ENCODE assay signal across 9 mouse cellular contexts in the genomic region with DNA sequence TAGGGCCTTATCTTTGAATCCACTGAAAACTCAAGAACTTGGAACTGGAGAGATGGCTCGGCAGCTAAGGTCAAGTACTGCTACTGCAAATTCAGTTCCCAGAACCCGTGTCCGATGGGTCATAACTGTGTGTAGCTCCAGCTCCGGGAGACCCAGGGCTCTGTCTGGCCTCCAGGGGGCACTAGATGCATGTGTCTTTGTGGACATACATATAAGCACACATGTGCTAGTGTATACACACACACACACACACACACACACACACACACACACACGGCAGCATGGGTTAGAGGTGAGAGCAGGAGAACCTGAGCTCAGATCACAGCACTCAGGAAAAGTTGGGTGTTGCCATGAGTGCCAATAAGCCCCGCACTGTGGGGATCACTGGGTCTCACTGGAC. TPM values are rescaled to one million over a fixed set of nuclear protein-coding genes. Genes with fewer than 3 reads are reported as not detected.
A peak's percentile ranks its signal among the peaks of the same experiment; 100 is the strongest.
DNase-seq lines count a peak whose midpoint lies in the region; ATAC-seq and TF ChIP-seq lines count a peak whose summit lies in the region.
"Had no signal": no experiment of that assay in that cellular context is flagged by ENCODE, and none has a peak within 500 bp of the region (broad histone marks: within the 10 kb centered on the region; RNA-seq: fewer than 3 reads in every experiment).

No protein-coding gene starts in this region.

- H3K36me3 ChIP-seq in kidney, embryonic 16.5 days (ENCODE audit: insufficient read depth, low read length): no peaks in the 10 kb centered on the region
- H3K36me3 ChIP-seq in stomach, postnatal 0 days (ENCODE audit: control insufficient read depth, insufficient read depth, low read length): no peaks in the 10 kb centered on the region

- no peaks in the 10 kb centered on the region for H3K4me1 ChIP-seq in kidney, embryonic 16.5 days (ENCODE audit: insufficient read depth, low read length)
- no peaks in the 10 kb centered on the region for H3K4me1 ChIP-seq in stomach, postnatal 0 days (replicated peaks; ENCODE audit: control insufficient read depth, insufficient read depth)

- TF ChIP-seq EP300 in stomach, postnatal 0 days (optimal IDR thresholded peaks at IDR 0.05): no peak

- H3K4me3 ChIP-seq in kidney, embryonic 16.5 days (ENCODE audit: low read length): no peak overlapping the region
- H3K4me3 ChIP-seq in stomach, postnatal 0 days (ENCODE audit: low read depth, low read length): no peak overlapping the region

- H3K27ac ChIP-seq in kidney, embryonic 16.5 days (ENCODE audit: low read length): no peak overlapping the region
- H3K27ac ChIP-seq in stomach, postnatal 0 days (replicated peaks): no peak overlapping the region

- no peaks in the 10 kb centered on the region for H3K9me3 ChIP-seq in kidney, embryonic 16.5 days (ENCODE audit: low read length)
- H3K9me3 ChIP-seq in stomach, postnatal 0 days (ENCODE audit: control insufficient read depth, low read length): no peaks in the 10 kb centered on the region

- no peak overlapping the region for H3K4me2 ChIP-seq in kidney, embryonic 16.5 days (replicated peaks; ENCODE audit: low read depth, low read length)
- no peak overlapping the region for H3K4me2 ChIP-seq in stomach, postnatal 0 days (replicated peaks; ENCODE audit: low read depth)

- TF ChIP-seq CTCF in stomach, postnatal 0 days (IDR thresholded peaks at IDR 0.05; ENCODE audit: low read depth): peak; percentile 57

- intact Hi-C loops in heart, postnatal 25 days (cut with DNase I): loop anchor here (2.0 kb wide), 1 partner anchor 271 kb away; no protein-coding TSS in a partner anchor

- H3K9ac ChIP-seq in kidney, embryonic 16.5 days (replicated peaks; ENCODE audit: low read length): no peak overlapping the region
- H3K9ac ChIP-seq in stomach, postnatal 0 days (ENCODE audit: low read length): no peak overlapping the region

- DNase-seq in heart, adult 8-10 months (ENCODE audit: low spot score): peak; percentile 11
- no peak for DNase-seq in heart, postnatal 25 days (ENCODE audit: low spot score)
- DNase-seq in A20 (ENCODE audit: low read depth, low spot score): peak; percentile 1
- DNase-seq in adrenal gland, postnatal 10 days: peak; percentile 65
- DNase-seq in stomach, postnatal 0 days (ENCODE audit: low spot score): peak; percentile 42
- DNase-seq in right cerebral cortex, adult 2 months (ENCODE audit: low spot score in 2 of 2): no peak
- DNase-seq in spleen, postnatal 10 days (ENCODE audit: low spot score in 2 of 2): no peak

- 87% methylated on average over 6 of the region's 6 CpGs for WGBS in kidney, embryonic 16.5 days
- 83% methylated on average over 6 of the region's 6 CpGs for WGBS in stomach, postnatal 0 days

- no peaks in the 10 kb centered on the region for H3K27me3 ChIP-seq in kidney, embryonic 16.5 days (ENCODE audit: insufficient read depth, low read length)
- no peaks in the 10 kb centered on the region for H3K27me3 ChIP-seq in stomach, postnatal 0 days (ENCODE audit: control insufficient read depth, insufficient read depth, low read length)

- ATAC-seq in kidney, embryonic 16.5 days (ENCODE audit: low FRiP score, low TSS enrichment): 0 out of 2 replicates have a peak, but pooled peaks have one; percentile 27
- ATAC-seq in stomach, postnatal 0 days (ENCODE audit: low FRiP score, low TSS enrichment): peak; percentile 40; the same call in 1 of the 2 replicates

RNA-seq across cellular contexts. Expression of a gene that starts 19.2 kb away (rescaled TPM):
- 1 to 10 TPM; 2.4 to 6.7 (median 3.9) TPM for total RNA-seq in heart, adult 8-10 months (2022)
- 1 to 10 TPM; 3.1 to 5.0 TPM for total RNA-seq in heart, postnatal 25 days (2021)
- total RNA-seq in adrenal gland, postnatal 10 days (2021): 1 to 10 TPM in 1 of 2 experiments, under 1 TPM in 1; 0.84 to 1.0 TPM
- 3.6 and 4.4 TPM in 2 replicates for polyA plus RNA-seq in kidney, embryonic 16.5 days (2015; fragmentation: Nextera tagmentation; extraction: Ambion mirVana)
- polyA plus RNA-seq in stomach, postnatal 0 days (2015; fragmentation: Nextera tagmentation; extraction: Ambion mirVana): 2.0 TPM in 2 replicates

RNA-seq across cellular contexts. Expression of a gene that starts 55.6 kb away (rescaled TPM):
- total RNA-seq in heart, adult 8-10 months (2022): not detected
- total RNA-seq in heart, postnatal 25 days (2021): not detected
- total RNA-seq in adrenal gland, postnatal 10 days (2021): not detected
- not detected in 2 replicates for polyA plus RNA-seq in kidney, embryonic 16.5 days (2015; fragmentation: Nextera tagmentation; extraction: Ambion mirVana)
- polyA plus RNA-seq in stomach, postnatal 0 days (2015; fragmentation: Nextera tagmentation; extraction: Ambion mirVana): not detected in 2 replicates
- total RNA-seq: layer of hippocampus, postnatal 36 days had no signal

Comparison
In these comparisons a context has a peak if more than half of its experiments do, and no peak if none do; other contexts are left out.
1. DNase-seq: peak in heart, adult 8-10 months (single experiment), A20 (single experiment), adrenal gland, postnatal 10 days (single experiment) and stomach, postnatal 0 days (single experiment); none in heart, postnatal 25 days (single experiment), right cerebral cortex, adult 2 months (0 of 2) and spleen, postnatal 10 days (0 of 2).